Mouse (Mus musculus) left cerebral cortex, adult 2 months (tissue): ENCODE measurements at regions not wholly inside any gene's neighbourhood (a gene's known extent, or its start where the extent isn't known, plus 50 kb on each side); places are given as distances from the start of the nearest gene placed in this dataset.
"Not testable (repeated sequence)": the region's sequence is repeated elsewhere in the genome, so short reads cannot be mapped to it uniquely, and the experiment has no call there.

Experiments used
- DNase-seq, 2 experiments: peaks; one replicate each; pipeline ENCODE4 v3.0.0; 2021 to 2022; ENCODE audit warnings: low spot score in 2 of 2, mixed read lengths in 1 of 2; ENCODE audit errors: extremely low spot score in 1 of 2
- H3K27ac ChIP-seq: fragments of 200-600 bp; 2 replicates; pipeline ENCODE4 v1.8.1; 2022
- H3K4me3 ChIP-seq: fragments of 200-600 bp; 2 replicates; pipeline ENCODE4 v1.8.1; 2022
- CTCF ChIP-seq: fragments of 200-600 bp; IDR thresholded peaks from 2 replicates; pipeline ENCODE4 v1.8.1; 2022; ENCODE audit warnings: antibody characterized with exemption, mild to moderate bottlenecking, moderate library complexity
- intact Hi-C: fragments of 180-260 bp; cut with DNase I; formaldehyde crosslinking; loops from one replicate; pipeline ENCODE4 v1.15.1; 2025

DNA sequence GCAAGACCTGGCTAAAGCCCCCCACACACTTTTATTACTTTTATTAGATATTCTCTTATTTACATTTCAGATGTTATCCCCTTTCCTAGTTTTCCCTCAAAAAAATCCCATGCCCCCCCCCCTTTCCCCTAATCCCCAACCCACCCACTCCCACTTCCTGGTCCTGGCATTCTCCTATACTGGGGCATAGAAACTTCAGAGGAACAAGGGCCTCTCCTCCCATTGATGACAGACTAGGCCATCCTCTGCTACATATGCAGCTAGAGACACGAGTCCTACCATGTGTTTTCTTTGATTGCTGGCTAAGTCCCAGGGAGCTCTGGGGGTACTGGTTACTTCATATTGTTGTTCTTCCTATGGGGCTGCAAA is 116.8 kb downstream of the Rfpl4b start:
- intact Hi-C loops, DNase-seq, H3K27ac ChIP-seq, H3K4me3 ChIP-seq: not testable (repeated sequence)

DNA sequence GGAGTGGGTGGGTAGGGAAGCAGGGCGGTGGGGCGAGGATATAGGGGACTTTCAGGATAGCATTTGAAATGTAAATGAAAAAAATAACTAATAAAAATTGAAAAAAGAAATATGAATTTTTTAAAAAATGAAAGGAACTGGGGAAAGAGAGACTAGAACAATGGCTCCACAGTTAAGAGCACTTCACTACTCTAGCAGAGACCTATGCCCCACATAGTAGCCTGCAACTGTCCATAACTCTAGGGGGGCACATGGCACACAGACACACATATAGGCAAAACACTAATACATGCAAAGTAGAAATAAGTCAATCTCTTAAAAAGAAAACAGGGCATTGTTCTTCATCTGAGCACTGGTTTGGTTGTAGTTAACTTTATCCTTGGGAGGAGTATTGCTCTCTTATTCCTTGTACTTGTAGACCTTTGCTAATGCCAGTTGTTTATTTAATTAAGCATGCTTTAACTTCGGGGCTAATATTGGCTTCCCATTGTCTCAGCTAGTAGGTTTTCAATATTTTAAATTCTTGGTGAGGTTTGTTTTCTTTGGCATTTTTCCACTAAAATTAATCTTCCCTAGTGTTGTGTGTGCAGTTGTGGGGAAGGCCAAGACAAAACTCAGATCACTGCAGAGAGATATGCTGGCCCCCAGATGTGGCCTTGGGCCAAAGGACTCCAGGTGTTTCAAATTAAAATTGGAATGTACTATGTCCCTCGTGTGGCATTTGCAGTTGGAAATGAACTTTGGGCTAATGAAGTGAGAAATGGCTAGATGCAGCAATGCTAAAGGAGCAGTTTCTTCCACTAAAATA is 117.4 kb downstream of the Rfpl4b start:
- TF ChIP-seq CTCF: no peak
- Histone ChIP-seq H3K27ac (no peak overlapping the region), H3K4me3 (no peak overlapping the region)
- intact Hi-C loops: no loop called here
- no peak for DNase-seq

- intact Hi-C loops: no loop called here
- no peak for DNase-seq
- H3K27ac ChIP-seq: no peak overlapping the region
- no peak overlapping the region for H3K4me3 ChIP-seq
- no peak for TF ChIP-seq CTCF
Measured at GRCm38 (mm10) chr10:38677453-38677852, 144.1 kb downstream of the Rfpl4b start.

- H3K4me3 ChIP-seq: no peak overlapping the region
- no peak for DNase-seq
- no peak overlapping the region for H3K27ac ChIP-seq
- intact Hi-C loops: no loop called here
- no peak for TF ChIP-seq CTCF
Measured at GRCm38 (mm10) chr10:38668610-38669009, 153.0 kb downstream of the Rfpl4b start.

- DNase-seq: no peak
- no peak overlapping the region for H3K27ac ChIP-seq
- H3K4me3 ChIP-seq: no peak overlapping the region
- intact Hi-C loops: no loop called here
- no peak for TF ChIP-seq CTCF
Measured at GRCm38 (mm10) chr10:38667841-38668240, 153.7 kb downstream of the Rfpl4b start.

- intact Hi-C loops: no loop called here
- TF ChIP-seq CTCF: no peak
- Histone ChIP-seq H3K4me3 (no peak overlapping the region), H3K27ac (no peak overlapping the region)
- no peak for DNase-seq
Measured at GRCm38 (mm10) chr10:38635695-38636094, 185.9 kb downstream of the Rfpl4b start.

DNA sequence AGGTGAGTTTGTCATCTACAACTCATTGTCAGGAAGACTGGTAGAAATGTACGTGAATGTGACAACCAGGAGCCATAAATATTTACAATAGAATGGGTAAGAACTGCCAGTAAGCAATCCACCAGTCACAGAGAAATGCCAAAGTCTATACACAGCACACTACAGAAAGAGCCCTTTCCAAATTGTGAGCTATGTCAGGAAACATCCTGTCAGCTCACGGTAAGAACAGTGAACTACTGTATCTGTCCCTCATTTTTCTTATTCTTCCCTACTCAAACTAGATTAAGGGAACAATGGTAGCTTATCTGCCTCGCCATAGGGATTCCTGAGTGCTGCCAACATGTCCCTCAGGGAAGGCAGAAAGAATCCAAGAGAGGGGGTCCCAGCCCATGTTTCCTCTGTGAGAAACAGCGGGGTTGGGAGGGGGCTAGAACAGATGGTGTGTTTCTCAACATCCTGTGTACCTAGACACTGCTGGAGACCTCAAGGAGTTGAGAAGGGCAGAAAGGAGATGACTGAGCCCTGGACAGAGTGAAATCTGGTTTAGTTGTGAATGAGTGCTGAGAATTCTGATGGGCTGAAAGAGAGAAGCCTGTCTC is 191.6 kb downstream of the Rfpl4b start:
- intact Hi-C loops: no loop called here
- Histone ChIP-seq H3K4me3 (no peak overlapping the region), H3K27ac (no peak overlapping the region)
- no peak for TF ChIP-seq CTCF
- no peak for DNase-seq

- no peak for TF ChIP-seq CTCF
- H3K27ac ChIP-seq: no peak overlapping the region
- no peak overlapping the region for H3K4me3 ChIP-seq
- DNase-seq: no peak
- intact Hi-C loops: no loop called here
Measured at GRCm38 (mm10) chr10:38623399-38623798, 198.2 kb downstream of the Rfpl4b start.

GRCm38 (mm10) chr10:38609606-38610510 is 211.7 kb downstream of the Rfpl4b start:
- TF ChIP-seq CTCF: no peak
- no peak overlapping the region for H3K4me3 ChIP-seq
- intact Hi-C loops: no loop called here
- no peak overlapping the region for H3K27ac ChIP-seq
- DNase-seq: no peak

- H3K27ac ChIP-seq: no peak overlapping the region
- TF ChIP-seq CTCF: no peak
Measured at GRCm38 (mm10) chr10:38586061-38586460, 235.5 kb downstream of the Rfpl4b start.

DNA sequence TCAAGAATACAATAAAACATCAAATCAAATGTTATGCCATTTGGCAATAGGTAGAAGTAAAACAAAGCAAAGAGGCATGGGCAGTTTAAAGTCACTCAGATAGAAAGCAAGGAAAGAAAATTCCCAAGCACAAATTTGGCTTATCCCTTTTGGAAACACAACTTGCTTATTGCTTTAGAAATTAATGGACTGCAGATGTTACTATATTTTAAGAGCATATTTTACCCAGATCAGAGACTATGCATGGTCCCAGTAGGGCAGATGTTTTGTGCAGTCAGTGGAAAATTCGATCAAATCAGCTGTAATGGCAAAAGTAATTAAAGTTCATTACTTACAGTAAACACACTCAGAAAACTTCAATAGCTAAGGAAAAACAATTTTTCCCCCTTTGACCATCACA is 245.9 kb downstream of the Rfpl4b start:
- intact Hi-C loops: loop anchor here (10.0 kb wide), 2 partner anchors 449 to 479 kb away; no protein-coding TSS in a partner anchor
- no peak overlapping the region for H3K27ac ChIP-seq
- no peak for DNase-seq
- H3K4me3 ChIP-seq: no peak overlapping the region
- no peak for TF ChIP-seq CTCF

More at GRCm38 (mm10) chr10:38586061-38586460, 235.5 kb downstream of the Rfpl4b start:
- intact Hi-C loops: no loop called here
- DNase-seq: no peak
- no peak overlapping the region for H3K4me3 ChIP-seq

DNA sequence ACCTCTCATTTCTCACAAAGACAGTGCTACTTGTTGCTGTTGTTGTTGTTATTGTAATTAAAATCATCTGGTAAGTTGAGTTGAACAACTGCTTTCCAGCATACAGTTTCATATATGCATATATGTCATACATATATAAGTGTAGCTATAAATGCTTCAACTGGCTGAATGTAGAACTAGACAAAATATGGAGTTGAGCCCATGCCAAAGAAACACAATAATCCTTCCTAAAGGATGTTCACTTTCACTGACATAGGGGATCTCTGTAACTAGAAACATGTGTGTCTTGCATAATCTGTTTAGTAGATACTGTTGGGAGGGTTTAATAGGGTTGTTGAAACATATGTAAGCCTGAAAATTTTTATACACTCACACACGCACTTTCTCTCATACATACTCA is 247.9 kb downstream of the Rfpl4b start:
- DNase-seq: no peak
- intact Hi-C loops: loop anchor here (10.0 kb wide), 2 partner anchors 451 to 481 kb away; no protein-coding TSS in a partner anchor
- Histone ChIP-seq H3K27ac (peak overlapping the region; percentile 84), H3K4me3 (no peak overlapping the region)
- TF ChIP-seq CTCF: no peak
